Mouse (Mus musculus) skeletal muscle tissue, adult 2 months (tissue): ENCODE data around the gene Tbc1d22a.

ENCODE experiments used
- DNase-seq: peaks from one replicate; pipeline ENCODE4 v3.0.0-alpha.2; 2012; ENCODE audit warnings: low read depth, low spot score

Tbc1d22a gene

DNA sequence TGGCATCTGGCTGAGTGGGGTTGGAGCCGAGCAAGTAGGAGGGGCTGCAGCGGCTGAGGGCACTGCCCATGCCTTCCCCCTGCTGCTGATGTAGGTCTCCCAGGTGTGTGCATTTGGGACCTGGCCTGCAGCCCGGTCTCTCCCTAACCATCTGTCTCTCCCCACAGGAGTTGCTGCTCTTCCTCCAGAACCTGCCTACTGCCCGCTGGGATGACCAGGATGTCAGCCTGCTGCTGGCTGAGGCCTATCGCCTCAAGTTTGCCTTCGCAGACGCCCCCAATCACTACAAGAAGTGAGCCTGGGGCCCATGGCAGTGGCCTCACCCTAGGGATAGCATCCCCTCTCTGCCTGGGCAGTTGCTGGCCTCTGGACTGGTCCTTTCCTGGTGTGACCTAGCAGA lies 282.4 kb downstream of the Tbc1d22a start:
- DNase-seq: no peak

GRCm38 (mm10) chr15:86500536-86500935 lies 286.3 kb downstream of the Tbc1d22a start:
- no peak for DNase-seq

- no peak for DNase-seq
Observed at GRCm38 (mm10) chr15:86503413-86503812, 289.2 kb downstream of the Tbc1d22a start.

- no peak for DNase-seq
Observed at GRCm38 (mm10) chr15:86506666-86507065, 292.4 kb downstream of the Tbc1d22a start.

DNA sequence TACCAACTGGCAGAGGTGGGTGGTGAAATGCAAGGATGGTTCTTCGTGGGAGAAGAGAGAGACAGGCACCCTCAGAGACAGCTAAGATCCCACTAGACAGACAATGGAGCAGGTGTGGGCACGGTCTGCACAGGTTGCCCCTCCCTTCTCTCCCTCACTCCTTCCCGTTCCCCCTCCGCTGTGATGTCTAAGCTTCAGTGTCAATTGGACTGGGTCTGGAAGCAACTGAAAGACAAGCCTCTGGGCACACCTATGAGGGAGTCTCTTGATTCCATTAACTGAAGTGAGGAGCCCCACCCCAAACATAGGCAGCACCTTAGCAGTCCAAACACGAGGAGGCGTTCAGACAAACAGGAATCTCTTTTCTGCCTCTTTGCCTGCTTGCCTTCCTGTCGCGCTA lies 293.3 kb downstream of the Tbc1d22a start:
- DNase-seq: no peak

DNA sequence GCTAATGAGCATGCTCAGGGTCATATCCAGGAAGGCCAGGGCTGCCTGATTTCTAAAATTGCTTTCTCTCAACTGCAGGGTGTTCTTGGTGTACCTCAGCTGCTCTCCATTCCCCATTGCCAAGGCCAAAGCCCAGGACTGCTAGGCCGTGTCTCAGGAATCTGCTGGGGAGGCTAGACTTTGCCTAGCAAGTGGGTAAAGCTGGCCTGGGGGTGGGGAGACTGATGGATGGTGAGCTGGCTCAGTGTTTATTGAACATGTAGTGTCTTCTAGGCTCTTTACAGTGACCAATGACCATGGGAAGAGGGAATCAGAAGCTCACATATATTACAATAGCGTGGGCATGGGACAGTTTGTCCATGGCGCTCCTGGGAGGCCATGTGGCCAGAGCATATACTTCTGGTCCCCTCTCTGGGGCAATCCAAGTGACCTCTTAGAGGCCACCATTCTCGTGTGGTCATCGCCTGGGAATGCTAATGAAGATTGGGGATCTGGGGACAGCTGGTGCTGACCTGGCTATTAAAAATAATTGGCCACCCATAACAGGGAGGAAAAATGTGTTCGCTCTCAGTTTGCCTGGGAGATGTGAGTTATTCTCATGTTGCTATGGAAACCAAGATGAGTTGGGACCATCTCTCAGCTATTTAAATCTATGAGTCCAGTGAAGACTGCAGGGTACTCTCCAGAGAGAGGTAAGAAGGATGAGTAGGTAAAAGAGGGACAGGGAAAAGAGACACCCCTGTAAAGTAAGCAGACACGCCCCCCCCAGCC lies 294.3 kb downstream of the Tbc1d22a start:
- DNase-seq: no peak

- DNase-seq: no peak
Observed at GRCm38 (mm10) chr15:86509601-86510000, 295.3 kb downstream of the Tbc1d22a start.

DNA sequence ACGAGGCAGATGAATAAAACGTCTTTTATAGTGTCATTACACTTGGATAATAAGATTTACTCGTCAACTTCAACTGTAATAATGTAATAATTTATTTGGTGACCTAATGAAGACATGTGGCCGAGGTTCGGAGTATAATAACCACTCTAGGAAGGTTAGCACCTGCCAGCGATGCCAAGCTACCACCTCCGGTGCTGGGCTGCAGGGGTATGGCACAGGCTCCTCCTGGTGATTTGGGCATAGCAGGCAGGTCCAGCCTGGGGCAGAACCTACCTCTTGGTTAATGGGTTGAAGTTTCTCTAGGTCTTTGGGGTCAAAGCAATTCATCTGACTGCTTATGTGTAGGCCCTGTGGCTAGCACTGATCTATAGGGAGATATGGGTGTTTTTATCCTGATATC lies 296.9 kb downstream of the Tbc1d22a start:
- no peak for DNase-seq

- no peak for DNase-seq
Observed at GRCm38 (mm10) chr15:86513336-86513735, 299.1 kb downstream of the Tbc1d22a start.

GRCm38 (mm10) chr15:86520201-86520600 lies 305.9 kb downstream of the Tbc1d22a start:
- no peak for DNase-seq

DNA sequence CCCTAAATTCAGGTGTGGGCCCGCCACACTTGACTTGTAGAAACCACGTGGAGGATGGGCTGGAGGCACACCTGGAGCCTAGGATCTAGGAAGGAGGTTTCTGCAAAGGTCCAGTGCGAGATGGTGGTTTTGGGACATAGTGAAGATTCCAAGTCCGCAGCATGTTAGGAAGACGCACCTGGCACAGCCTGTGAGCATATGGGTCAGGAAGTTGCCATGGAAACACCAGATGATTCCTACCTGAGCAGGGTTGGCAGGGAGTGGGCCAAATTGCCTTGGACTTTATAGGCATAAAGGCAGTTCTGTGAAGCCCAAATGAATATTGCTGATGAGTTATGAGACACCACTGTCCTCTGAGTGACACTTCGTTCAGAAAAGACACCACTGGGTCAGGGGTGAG lies 321.1 kb downstream of the Tbc1d22a start:
- no peak for DNase-seq

DNA sequence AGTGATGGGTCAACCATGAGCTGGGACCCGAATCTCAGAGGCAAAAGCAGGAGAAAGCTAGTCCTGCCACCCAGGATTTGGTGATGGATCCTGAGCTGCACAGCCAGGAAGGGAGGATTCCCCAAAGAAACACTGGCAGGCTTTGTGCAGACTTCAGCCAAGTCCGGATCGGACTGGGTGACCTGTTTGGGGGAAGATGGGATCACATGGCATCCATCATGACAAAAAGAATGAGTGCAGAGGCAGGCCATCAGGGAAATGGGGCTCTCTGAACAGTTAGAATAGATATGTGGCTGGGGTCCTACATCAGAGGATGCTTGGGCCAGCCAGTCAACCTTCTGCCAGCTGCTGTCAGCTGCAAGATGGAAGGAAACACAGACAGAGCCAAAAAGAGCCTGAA lies 328.1 kb downstream of the Tbc1d22a start:
- no peak for DNase-seq

- DNase-seq: no peak
Observed at GRCm38 (mm10) chr15:86544122-86544795, 330.0 kb downstream of the Tbc1d22a start.
